Mouse (Mus musculus): ENCODE measurements at regions not wholly inside any gene's neighbourhood (a gene's known extent, or its start where the extent isn't known, plus 50 kb on each side); places are given as distances from the start of the nearest gene placed in this dataset.

DNA sequence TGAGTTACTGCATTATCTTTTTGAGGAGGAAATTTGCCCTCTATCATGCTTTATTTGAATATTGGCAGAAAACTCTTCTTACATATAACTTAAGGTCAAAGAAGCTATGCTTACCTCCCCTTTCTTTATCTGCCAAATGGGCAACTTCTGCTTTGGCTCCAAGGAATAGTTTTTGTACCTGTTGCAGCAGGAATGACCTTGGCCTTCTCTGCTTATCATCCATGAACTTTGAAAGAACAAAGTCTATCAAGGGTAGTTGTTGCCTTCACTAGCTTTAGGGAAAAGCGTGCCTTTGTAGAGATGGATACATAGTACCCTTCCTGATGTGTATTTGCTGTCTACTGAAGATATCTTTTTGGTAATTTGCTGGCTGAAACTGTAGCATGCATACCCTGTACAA, 59.1 kb upstream of the Cast start:
- TF ChIP-seq EP300 (IDR thresholded peaks at IDR 0.05; ENCODE audit: low read depth) (no peak), CTCF (IDR thresholded peaks at IDR 0.05; ENCODE audit: low read depth) (no peak)

Data from liver, postnatal 0 days (tissue).